Mouse (Mus musculus): Measurements from ENCODE around the gene B3galt1. TPM values are rescaled to one million over a fixed set of nuclear protein-coding genes. Genes with fewer than 3 reads are reported as not detected.

B3galt1 gene
- polyA plus RNA-seq, 1 experiment: not detected

DNA sequence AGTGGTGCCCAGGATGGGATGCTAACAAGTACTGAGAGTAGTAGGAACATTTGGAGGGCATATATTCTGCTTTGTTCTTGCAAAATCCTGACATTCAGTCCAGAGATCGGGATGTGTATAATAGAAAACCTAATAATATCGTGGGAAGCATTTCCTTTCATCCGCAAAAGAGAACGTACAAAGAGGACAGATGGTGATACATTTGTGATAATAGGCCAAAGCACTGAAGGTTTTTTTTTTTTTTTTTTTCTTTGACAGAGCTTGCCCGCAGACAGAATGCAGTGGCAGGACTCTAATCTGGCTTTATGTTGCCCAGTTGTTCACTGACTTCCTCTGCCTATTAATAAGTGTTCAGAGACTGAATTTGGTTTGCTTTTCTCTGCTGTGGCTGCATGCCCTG lies 256.7 kb downstream of the B3galt1 start:
- 0 out of 2 replicates have a peak, but pooled peaks cover 3% of the 10 kb centered on the region for H3K9me3 ChIP-seq
- H3K36me3 ChIP-seq (replicated peaks; ENCODE audit: low read length): no peaks in the 10 kb centered on the region
- no peaks in the 10 kb centered on the region for H3K27me3 ChIP-seq (replicated peaks)
- H3K4me3 ChIP-seq (replicated peaks): no peak overlapping the region
- TF ChIP-seq FLI1 (IDR thresholded peaks at IDR 0.05; ENCODE audit: low read length): no peak
- no peak for TF ChIP-seq GATA1 (IDR thresholded peaks at IDR 0.05; ENCODE audit: borderline replicate concordance, low read length)
- H3K4me1 ChIP-seq: no peaks in the 10 kb centered on the region

DNA sequence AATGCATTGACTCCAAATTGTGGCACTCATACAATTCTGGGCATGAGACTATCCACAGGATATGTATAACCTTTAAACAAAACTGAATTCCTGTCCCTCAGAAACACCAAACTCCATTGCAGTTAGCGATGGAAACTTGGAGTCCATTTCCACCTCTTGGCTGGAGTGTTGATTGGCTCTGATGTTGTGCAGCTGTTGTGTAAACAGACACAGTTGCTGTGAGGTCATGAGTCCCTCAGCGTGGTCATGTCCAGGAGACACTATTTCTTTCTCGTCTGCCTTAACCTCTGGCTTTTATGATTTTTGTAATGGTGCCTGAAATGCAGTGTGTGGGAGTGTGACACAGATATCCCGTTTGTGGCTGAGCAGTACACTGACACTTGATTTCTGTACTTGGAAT lies 262.0 kb downstream of the B3galt1 start:
- TF ChIP-seq GATA1 (IDR thresholded peaks at IDR 0.05; ENCODE audit: borderline replicate concordance, low read length) (no peak), FLI1 (IDR thresholded peaks at IDR 0.05; ENCODE audit: low read length) (no peak)
- H3K4me3 ChIP-seq (replicated peaks): no peak overlapping the region
- 0 out of 2 replicates have a peak, but pooled peaks cover 3% of the 10 kb centered on the region for H3K9me3 ChIP-seq
- H3K4me1 ChIP-seq: no peaks in the 10 kb centered on the region
- H3K36me3 ChIP-seq (replicated peaks; ENCODE audit: low read length): no peaks in the 10 kb centered on the region
- no peaks in the 10 kb centered on the region for H3K27me3 ChIP-seq (replicated peaks)

DNA sequence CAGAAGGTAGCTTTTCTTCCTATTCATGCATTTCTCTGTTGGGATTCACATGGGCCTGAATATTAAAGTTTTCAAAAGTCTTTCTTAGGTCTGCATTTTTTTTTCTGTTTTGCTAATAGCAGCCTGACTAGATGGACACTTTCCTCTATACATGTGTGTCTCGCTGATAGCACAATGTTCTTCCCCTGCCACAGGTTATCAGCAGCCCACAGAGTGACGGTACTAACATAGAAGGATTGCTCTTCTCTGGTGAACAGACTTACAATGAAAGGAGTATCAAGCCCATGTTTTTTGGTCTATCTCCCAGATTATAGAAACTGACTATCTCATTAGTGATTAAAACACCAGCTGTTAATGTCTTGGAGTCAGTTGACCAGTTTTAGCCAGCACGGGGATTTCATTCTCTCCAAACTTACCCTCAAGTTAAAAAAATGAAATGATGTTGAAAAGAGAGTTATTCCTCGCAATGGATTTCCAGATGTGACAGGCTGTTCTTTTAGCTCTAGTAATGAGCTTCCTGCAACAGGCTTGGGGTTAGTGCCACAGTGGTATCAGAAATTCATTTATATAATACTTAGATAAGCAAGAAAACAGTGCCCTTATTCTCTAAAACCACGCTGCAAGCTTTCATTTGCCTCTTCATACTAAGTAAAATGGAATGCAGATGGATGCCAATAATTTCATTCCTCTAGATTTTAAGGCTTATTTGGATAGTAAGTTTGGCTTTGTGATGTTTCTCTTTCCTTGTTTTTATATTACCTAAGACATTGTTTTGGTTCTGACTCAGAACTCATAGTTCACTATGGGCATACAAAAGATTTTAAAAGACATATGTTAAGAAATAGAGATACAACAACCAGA lies 263.6 kb downstream of the B3galt1 start:
- H3K36me3 ChIP-seq (replicated peaks; ENCODE audit: low read length): no peaks in the 10 kb centered on the region
- H3K27me3 ChIP-seq (replicated peaks): no peaks in the 10 kb centered on the region
- 0 out of 2 replicates have a peak, but pooled peaks cover 3% of the 10 kb centered on the region for H3K9me3 ChIP-seq
- no peaks in the 10 kb centered on the region for H3K4me1 ChIP-seq
- no peak overlapping the region for H3K4me3 ChIP-seq (replicated peaks)
- TF ChIP-seq GATA1 (IDR thresholded peaks at IDR 0.05; ENCODE audit: borderline replicate concordance, low read length) (no peak), FLI1 (IDR thresholded peaks at IDR 0.05; ENCODE audit: low read length) (no peak)

DNA sequence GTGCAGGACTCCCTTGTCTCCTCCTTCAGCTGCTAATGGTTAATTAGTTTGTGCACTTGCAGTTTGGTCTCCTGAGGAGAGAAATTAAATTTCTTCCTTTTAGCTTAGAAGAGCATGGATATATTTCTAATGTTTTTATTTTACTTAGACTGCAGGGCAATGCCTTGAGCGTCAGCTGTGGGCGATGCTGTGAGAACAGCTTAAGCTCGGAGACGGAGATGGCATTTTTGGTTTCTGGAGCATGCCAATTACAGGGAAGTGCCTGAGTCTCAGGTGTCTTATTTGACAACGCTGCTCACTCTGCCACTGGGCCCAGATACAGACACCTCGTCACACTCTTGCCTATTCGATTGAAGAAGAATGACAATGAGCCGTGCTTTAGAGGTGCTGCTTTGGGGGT lies 282.1 kb downstream of the B3galt1 start:
- no peak for TF ChIP-seq GATA1 (IDR thresholded peaks at IDR 0.05; ENCODE audit: borderline replicate concordance, low read length)
- no peak for TF ChIP-seq FLI1 (IDR thresholded peaks at IDR 0.05; ENCODE audit: low read length)
- H3K9me3 ChIP-seq: no peaks in the 10 kb centered on the region

DNA sequence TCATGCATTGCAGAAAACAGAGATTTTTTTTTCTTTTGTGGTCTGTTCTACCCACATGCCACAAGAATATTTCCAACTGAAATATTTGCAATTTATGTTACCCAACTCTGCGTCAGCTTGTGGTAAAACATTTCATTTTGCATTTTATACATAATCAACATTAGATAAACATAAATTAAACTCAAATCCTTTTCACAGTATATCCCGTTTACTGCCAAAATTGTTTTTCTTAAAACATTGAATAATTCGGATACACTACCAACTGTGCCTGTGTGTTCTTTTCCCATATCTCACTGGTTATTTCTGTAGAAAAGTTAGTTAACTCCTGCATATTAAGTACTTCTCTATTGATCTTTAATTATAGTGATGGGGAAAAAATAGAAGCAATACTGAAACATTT lies 285.1 kb downstream of the B3galt1 start:
- TF ChIP-seq GATA1 (IDR thresholded peaks at IDR 0.05; ENCODE audit: borderline replicate concordance, low read length) (no peak), FLI1 (IDR thresholded peaks at IDR 0.05; ENCODE audit: low read length) (no peak)
- H3K4me1 ChIP-seq: no peaks in the 10 kb centered on the region

More for the DNA sequence above, 282.1 kb downstream of the B3galt1 start:
- H3K27me3 ChIP-seq (replicated peaks): no peaks in the 10 kb centered on the region
- no peaks in the 10 kb centered on the region for H3K36me3 ChIP-seq (replicated peaks; ENCODE audit: low read length)
- no peaks in the 10 kb centered on the region for H3K4me1 ChIP-seq
- no peak overlapping the region for H3K4me3 ChIP-seq (replicated peaks)

DNA sequence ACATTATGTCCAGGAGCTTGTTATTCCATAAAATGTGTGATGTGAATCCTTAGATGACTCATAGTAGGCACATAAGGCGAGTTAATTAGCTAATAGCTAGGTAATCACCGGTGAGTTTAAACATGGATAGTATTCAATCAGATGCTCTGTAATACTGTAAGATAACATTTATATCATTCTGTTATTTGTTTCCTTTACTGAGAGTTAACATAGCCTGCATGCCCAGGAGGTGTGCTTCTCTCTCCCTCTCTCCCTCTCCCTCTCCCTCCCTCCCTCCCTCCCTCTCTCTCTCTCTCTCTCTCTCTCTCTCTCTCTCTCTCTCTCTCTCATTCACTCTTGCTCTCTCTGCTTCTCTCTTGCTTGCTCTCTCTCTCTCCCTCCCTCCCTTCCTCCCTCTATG lies 292.7 kb downstream of the B3galt1 start:
- no peak overlapping the region for H3K4me3 ChIP-seq (replicated peaks)

More for the DNA sequence above, 285.1 kb downstream of the B3galt1 start:
- no peaks in the 10 kb centered on the region for H3K9me3 ChIP-seq
- H3K27me3 ChIP-seq (replicated peaks): no peaks in the 10 kb centered on the region
- H3K36me3 ChIP-seq (replicated peaks; ENCODE audit: low read length): no peaks in the 10 kb centered on the region
- H3K4me3 ChIP-seq (replicated peaks): no peak overlapping the region

DNA sequence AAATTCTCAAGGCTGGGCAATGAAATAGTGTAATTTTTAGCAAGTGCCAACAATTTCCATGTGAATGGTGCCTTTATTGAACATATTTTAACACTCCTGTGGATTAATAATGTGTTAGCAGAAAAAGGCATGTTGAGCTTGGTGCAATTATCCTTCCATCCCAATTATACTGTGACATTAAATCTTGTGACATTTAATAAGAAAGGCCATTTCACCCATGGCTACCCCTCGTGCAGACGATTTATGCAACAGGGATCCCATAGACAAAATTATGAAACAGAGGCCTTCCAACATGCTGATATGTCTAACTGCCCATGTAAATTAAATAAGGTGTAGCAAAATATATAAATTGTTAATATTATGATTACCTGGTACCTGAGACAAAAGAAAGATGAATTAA lies 293.3 kb downstream of the B3galt1 start:
- no peak overlapping the region for H3K4me3 ChIP-seq (replicated peaks)
- no peaks in the 10 kb centered on the region for H3K4me1 ChIP-seq
- no peaks in the 10 kb centered on the region for H3K36me3 ChIP-seq (replicated peaks; ENCODE audit: low read length)
- no peak for TF ChIP-seq GATA1 (IDR thresholded peaks at IDR 0.05; ENCODE audit: borderline replicate concordance, low read length)
- no peak for TF ChIP-seq FLI1 (IDR thresholded peaks at IDR 0.05; ENCODE audit: low read length)
- no peaks in the 10 kb centered on the region for H3K27me3 ChIP-seq (replicated peaks)
- H3K9me3 ChIP-seq: no peaks in the 10 kb centered on the region

More for the DNA sequence above, 292.7 kb downstream of the B3galt1 start:
- Histone ChIP-seq H3K9me3 (no peaks in the 10 kb centered on the region), H3K27me3 (replicated peaks) (no peaks in the 10 kb centered on the region), H3K4me1 (no peaks in the 10 kb centered on the region), H3K36me3 (replicated peaks; ENCODE audit: low read length) (no peaks in the 10 kb centered on the region)
- TF ChIP-seq FLI1 (IDR thresholded peaks at IDR 0.05; ENCODE audit: low read length): no peak
- no peak for TF ChIP-seq GATA1 (IDR thresholded peaks at IDR 0.05; ENCODE audit: borderline replicate concordance, low read length)

DNA sequence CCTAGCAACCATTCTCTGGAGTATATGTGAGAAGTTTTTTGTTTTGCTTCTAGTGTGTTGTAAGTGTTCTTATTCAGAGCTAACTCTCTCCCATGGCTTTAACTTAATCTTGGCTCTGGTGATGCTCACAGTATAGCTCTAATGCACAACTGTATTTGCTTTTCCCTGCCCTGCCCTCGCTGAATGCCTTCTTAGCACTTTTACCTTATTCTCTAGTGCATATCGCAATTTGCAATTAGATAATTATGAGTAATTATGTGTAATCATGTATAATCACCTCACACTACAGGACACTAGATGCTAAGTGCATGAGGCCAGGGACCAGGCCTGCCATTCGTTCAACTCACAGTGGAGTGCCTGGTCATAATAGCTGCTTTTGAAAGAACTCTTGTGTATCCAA lies 307.7 kb downstream of the B3galt1 start:
- Histone ChIP-seq H3K4me1 (no peaks in the 10 kb centered on the region), H3K4me3 (replicated peaks) (no peak overlapping the region), H3K36me3 (replicated peaks; ENCODE audit: low read length) (no peaks in the 10 kb centered on the region), H3K27me3 (replicated peaks) (no peaks in the 10 kb centered on the region), H3K9me3 (peaks cover 4% of the 10 kb centered on the region; the same call in 1 of the 2 replicates)
- no peak for TF ChIP-seq GATA1 (IDR thresholded peaks at IDR 0.05; ENCODE audit: borderline replicate concordance, low read length)
- no peak for TF ChIP-seq FLI1 (IDR thresholded peaks at IDR 0.05; ENCODE audit: low read length)

DNA sequence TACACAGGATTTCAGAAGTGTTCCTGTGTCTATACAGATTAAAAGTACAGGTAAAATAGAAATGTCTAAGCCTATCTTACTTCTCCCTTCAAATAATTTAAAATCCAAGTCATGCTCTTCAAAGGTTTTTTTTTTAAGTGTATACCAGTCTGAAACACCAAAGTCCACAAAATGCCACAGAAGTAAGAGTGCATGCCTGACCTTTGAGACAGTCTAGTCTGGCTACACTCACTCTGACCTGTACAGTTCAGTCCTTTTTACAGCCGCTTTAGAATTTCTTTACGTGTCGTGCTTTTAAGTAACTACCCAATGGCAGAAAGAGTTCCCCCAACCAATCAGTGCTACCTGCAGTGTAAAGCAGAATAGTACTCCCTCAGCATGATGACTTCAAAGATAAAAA lies 314.2 kb downstream of the B3galt1 start:
- Histone ChIP-seq H3K9me3 (no peaks in the 10 kb centered on the region), H3K36me3 (replicated peaks; ENCODE audit: low read length) (no peaks in the 10 kb centered on the region), H3K4me3 (replicated peaks) (no peak overlapping the region), H3K4me1 (no peaks in the 10 kb centered on the region), H3K27me3 (replicated peaks) (no peaks in the 10 kb centered on the region)
- TF ChIP-seq GATA1 (IDR thresholded peaks at IDR 0.05; ENCODE audit: borderline replicate concordance, low read length) (no peak), FLI1 (IDR thresholded peaks at IDR 0.05; ENCODE audit: low read length) (no peak)

DNA sequence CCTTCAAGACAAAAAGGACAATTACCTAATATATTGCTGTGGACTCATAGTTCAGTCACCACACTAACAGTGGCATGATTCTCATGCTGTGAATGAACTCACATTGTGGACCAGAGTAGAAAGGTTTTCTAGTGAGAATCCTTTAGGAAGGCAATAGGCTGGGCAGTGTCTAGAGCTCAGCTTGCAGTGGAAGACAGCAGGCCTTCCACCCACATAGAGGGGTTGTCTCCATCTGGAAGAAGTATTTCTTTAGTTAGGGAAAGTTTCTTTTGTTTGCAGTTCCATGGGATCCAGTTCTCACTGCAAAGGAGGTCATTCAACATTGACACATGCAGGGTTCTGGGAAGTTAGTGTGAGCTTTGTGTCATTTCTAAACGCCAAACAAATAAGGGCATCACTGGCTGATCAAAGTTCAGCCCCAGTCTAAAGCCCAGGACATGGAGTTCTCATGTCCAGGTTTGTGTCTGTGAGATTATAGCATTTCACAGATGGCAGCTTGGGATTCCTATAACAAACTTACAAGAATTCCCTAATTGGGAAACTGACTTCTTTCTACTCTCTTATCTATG lies 316.1 kb downstream of the B3galt1 start:
- no peak for TF ChIP-seq GATA1 (IDR thresholded peaks at IDR 0.05; ENCODE audit: borderline replicate concordance, low read length)
- TF ChIP-seq FLI1 (IDR thresholded peaks at IDR 0.05; ENCODE audit: low read length): no peak
- Histone ChIP-seq H3K9me3 (no peaks in the 10 kb centered on the region), H3K36me3 (replicated peaks; ENCODE audit: low read length) (no peaks in the 10 kb centered on the region), H3K4me3 (replicated peaks) (no peak overlapping the region), H3K27me3 (replicated peaks) (no peaks in the 10 kb centered on the region), H3K4me1 (no peaks in the 10 kb centered on the region)
